Mouse (Mus musculus): ENCODE results near the gene Mlst8.

DNA sequence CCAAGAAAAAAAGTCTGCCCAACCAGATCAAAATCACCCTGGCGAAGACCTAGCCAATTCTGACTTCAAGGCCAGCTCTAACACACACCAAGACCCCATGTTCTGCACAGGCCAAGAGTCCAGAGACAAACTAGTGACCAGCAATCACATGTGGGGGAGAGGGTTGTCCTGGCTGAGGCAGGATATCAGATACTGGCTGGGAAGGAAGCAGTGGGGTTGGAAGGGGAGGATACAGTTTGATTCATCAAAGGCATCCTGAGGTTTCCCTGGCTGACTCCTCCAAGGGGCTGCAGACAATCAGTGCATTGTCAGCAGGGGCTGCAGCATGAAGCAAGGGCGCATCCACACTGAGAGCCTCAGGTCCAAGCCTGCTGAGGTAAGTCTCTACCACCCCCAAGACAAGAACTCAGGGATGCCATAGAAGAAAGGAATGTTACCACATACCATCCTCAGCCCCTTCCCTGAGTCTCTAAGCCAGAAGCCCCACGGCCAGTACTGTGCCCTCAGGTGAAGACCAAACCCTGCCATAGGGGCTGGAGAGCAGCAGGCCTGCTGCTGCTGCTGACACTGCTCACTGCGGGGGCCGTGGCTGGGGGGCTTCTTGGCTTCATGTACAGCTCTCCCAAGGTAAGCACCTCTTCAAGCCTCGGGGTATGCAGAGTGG, 5.1 kb downstream of the Mlst8 start, which contains the start of gene Bricd5:
- TF ChIP-seq CTCF (IDR thresholded peaks at IDR 0.05; ENCODE audit: low read depth), result no peak
- TF ChIP-seq EP300 (IDR thresholded peaks at IDR 0.05; ENCODE audit: low read depth), result no peak
